Mouse (Mus musculus): ENCODE results near the gene 9130230L23Rik.

DNA sequence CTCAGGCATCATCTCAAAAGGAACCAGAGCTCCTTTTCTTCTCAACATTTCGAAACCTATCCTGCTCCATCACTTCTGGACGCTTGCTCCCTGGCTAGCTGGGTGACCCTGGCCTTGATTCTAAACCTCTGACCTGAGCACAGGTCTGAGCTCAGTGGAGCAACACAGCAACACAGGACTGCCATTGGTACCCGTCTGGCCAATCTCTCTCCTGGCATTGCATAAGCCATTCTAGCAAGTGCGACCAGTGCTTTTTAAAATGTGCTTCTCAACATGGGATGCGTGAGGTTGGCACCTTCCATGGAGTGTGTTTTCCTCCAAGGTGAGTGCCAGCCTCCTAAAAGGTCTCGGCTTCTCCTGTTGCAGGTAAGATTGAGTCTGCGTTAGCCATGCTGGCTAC is 5.0 kb downstream of the 9130230L23Rik start:
- TF ChIP-seq POLR2A (IDR thresholded peaks at IDR 0.05; ENCODE audit: borderline replicate concordance, extremely low read depth, low read depth, low read length) (no peak), CTCF (IDR thresholded peaks at IDR 0.05; ENCODE audit: insufficient read depth, low read length) (no peak)
